Mouse (Mus musculus) lung, embryonic 14.5 days (tissue): ENCODE data around the gene Ccna2. TPM values are rescaled to one million over a fixed set of nuclear protein-coding genes. Genes with fewer than 3 reads are reported as not detected.

Experiments used
- ATAC-seq: fragments of 200-750 bp; cut with Nextera tagmentation; 2 replicates; pipeline ENCODE4 v1.8.0; 2017; ENCODE audit warnings: mild to moderate bottlenecking, moderate TSS enrichment, moderate library complexity; ENCODE audit not compliant: insufficient read depth
- DNase-seq: peaks from one replicate; pipeline ENCODE4 v3.0.0-alpha.2; 2015
- H3K27ac ChIP-seq: fragments of 300-500 bp; sonication (generic); 2 replicates; pipeline ENCODE4 v1.5.1; 2014; ENCODE audit warnings: low read depth, mild to moderate bottlenecking, moderate library complexity
- H3K27me3 ChIP-seq: fragments of 300-500 bp; sonication (generic); 2 replicates; pipeline ENCODE4 v1.6.1; 2014; ENCODE audit warnings: low read length, control low read depth; ENCODE audit not compliant: insufficient read depth
- H3K36me3 ChIP-seq: fragments of 300-500 bp; sonication (generic); 2 replicates; pipeline ENCODE4 v1.6.1; 2014; ENCODE audit warnings: control low read depth; ENCODE audit not compliant: insufficient read depth
- H3K4me1 ChIP-seq: fragments of 300-500 bp; sonication (generic); 2 replicates; pipeline ENCODE4 v1.6.1; 2014; ENCODE audit warnings: antibody characterized with exemption, control low read depth; ENCODE audit not compliant: insufficient read depth
- H3K4me2 ChIP-seq: fragments of 300-500 bp; sonication (generic); 2 replicates; pipeline ENCODE4 v1.6.1; 2014; ENCODE audit warnings: mild to moderate bottlenecking
- H3K4me3 ChIP-seq: fragments of 300-500 bp; sonication (generic); 2 replicates; pipeline ENCODE4 v1.5.1; 2014; ENCODE audit warnings: low read depth, low read length
- H3K9ac ChIP-seq: fragments of 300-500 bp; sonication (generic); 2 replicates; pipeline ENCODE4 v1.6.1; 2014
- H3K9me3 ChIP-seq: fragments of 300-500 bp; sonication (generic); 2 replicates; pipeline ENCODE4 v1.6.1; 2016; ENCODE audit warnings: low read depth, low read length, control low read depth
- CTCF ChIP-seq: IDR thresholded peaks from 2 replicates; pipeline ENCODE4 v1.5.1; 2016; ENCODE audit warnings: antibody characterized with exemption, low read depth
- WGBS: fragments of 180-500 bp; shearing (Covaris S2); extraction: QIAGEN DNeasy Blood & Tissue Kit; methylation state at CpG from one replicate; pipeline ENCODE4 v1.1.7; 2014; 5-methylcytosine and 5-hydroxymethylcytosine counted together
- polyA plus RNA-seq: library from polyadenylated mRNA; unstranded; fragments of >200 nt; fragmentation: Nextera tagmentation; extraction: Ambion mirVana; gene quantifications from 2 replicates; pipeline ENCODE4 v1.2.1, GENCODE M21; 2014

The Ccna2 gene
- polyA plus RNA-seq, 1 experiment from 2014 or later: 285 TPM

DNA sequence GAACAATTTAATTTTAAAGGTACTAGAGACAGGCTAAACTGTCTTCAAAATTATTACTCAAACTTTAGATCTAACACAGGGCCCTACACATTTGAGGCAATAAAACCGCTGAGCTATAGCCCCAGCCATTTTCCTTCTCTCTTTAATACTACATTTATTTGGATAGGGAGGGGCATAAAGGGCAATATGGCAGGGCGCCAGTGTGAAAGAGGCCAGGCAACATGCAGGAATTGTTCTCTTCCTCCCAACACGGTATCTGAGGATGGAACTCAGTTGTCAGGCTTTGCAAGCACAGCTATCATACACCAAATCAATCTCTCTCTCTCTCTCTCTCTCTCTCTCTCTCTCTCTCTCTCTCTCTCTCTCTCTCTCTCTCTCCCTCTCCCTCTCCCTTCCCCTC, 26.9 kb upstream of the Ccna2 start:
- Histone ChIP-seq H3K27me3 (no peaks in the 10 kb centered on the region), H3K4me1 (no peaks in the 10 kb centered on the region), H3K4me2 (no peak overlapping the region), H3K4me3 (no peak overlapping the region), H3K36me3 (no peaks in the 10 kb centered on the region), H3K9me3 (no peaks in the 10 kb centered on the region), H3K27ac (no peak overlapping the region), H3K9ac (no peak overlapping the region)
- ATAC-seq (no peak), DNase-seq (peak; percentile 53)
- 42% methylated on average over 3 of the region's 3 CpGs for WGBS
- TF ChIP-seq CTCF: no peak

DNA sequence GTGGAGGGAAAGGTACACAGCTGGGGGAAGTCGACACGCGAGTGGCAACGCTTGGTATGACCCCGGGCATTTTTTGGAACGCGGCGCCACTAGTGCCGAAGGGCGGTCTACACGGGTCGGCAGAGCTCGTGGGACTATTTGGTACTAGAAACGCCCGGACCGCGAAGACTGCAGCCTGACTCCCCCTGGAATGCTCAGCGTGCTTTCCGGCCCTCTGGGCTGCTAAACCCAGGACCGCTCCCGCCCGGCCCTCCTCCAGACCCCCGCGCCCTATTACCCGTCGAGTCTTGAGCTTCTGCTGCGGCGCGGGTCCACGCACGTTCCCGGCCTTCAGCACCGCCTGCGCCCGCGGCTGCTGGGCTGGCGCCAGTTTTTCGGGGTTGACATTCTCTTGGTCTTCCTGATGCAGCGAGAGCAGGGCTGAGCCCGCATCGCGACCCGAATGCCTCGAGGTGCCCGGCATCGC, 556 bp downstream of the Ccna2 start:
- peak overlapping the region; percentile 96 for H3K4me3 ChIP-seq
- no peaks in the 10 kb centered on the region for H3K9me3 ChIP-seq
- DNase-seq (no peak), ATAC-seq (no peak; the same call in none of the 2 replicates)
- TF ChIP-seq CTCF: no peak
- H3K27ac ChIP-seq: peak overlapping the region; percentile 90
- H3K36me3 ChIP-seq: peaks cover 40% of the 10 kb centered on the region
- H3K27me3 ChIP-seq: no peaks in the 10 kb centered on the region
- H3K9ac ChIP-seq: peak overlapping the region; percentile 95
- under 1% methylated on average over 46 of the region's 46 CpGs for WGBS
- peaks cover 9% of the 10 kb centered on the region; the same call in 1 of the 2 replicates for H3K4me1 ChIP-seq
- H3K4me2 ChIP-seq: peak overlapping the region; percentile 89

DNA sequence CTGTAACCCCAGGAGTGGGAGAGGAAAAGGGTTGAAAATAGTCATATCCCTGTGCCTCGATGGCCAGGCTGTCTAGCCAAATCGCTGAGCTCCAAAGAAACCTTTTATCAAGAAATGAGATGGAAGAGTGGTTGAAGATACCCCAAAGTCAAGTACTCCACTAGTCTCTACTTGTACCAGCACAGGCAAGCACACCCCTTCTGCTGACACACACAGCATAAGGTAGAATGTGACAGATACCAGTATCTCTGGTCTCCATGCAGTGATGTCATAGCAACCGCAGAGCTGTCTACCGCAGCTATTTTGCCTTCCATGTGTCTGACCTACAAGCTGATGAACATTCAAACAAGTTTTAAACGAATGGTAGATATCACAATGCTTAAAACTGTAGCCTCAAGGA, 2.1 kb downstream of the Ccna2 start:
- TF ChIP-seq CTCF: no peak
- Histone ChIP-seq H3K36me3 (peaks cover 54% of the 10 kb centered on the region), H3K4me3 (peak overlapping the region; percentile 96), H3K9me3 (no peaks in the 10 kb centered on the region), H3K4me2 (peak overlapping the region; percentile 89), H3K9ac (peak overlapping the region; percentile 95), H3K4me1 (peaks cover 9% of the 10 kb centered on the region; the same call in 1 of the 2 replicates), H3K27ac (no peak overlapping the region), H3K27me3 (no peaks in the 10 kb centered on the region)
- WGBS: 76% methylated on average over 5 of the region's 5 CpGs
- ATAC-seq (no peak), DNase-seq (no peak)

DNA sequence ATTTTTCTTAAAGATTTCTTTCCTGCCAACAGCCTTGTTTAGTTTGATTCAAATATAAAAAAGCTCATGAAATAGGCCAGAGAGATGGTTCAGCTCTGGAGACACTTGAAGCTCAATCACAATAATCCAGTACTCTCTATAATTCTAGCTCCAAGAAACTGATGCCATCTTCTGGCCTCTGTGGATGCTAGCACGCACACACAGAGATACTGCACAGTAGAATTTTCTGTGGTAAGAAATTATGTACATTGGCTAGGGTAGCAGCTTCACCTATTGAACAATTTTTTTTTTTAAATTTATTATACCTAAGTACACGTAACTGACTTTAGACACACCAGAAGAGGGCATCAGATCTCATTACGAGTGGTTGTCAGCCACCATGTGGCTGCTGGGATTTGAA, 8.3 kb downstream of the Ccna2 start:
- WGBS: 88% methylated on average over 3 of the region's 3 CpGs
- peaks cover 87% of the 10 kb centered on the region for H3K36me3 ChIP-seq
- DNase-seq: no peak

DNA sequence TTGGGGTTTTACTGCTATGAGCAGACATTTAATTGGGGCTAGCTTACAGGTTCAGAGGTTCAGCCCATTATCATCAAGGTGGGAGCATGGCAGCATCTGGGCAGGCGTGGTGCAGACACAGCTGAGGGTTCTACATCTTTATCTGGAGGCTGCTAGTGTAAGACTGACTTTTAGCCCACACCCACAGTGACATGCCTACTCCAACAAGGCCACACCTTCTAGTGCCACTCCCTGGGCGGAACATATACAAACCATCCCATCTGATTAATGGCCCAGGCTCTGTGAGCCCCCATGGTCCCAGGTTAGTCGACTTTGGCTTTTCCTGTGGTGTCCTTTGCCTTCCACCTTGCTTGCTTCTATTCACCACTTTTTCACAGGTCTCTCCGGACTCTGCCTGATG, 12.3 kb downstream of the Ccna2 start:
- H3K9ac ChIP-seq: no peak overlapping the region

More for the DNA sequence above, 8.3 kb downstream of the Ccna2 start:
- no peaks in the 10 kb centered on the region for H3K9me3 ChIP-seq
- ATAC-seq: no peak; the same call in 1 of the 2 replicates
- H3K4me2 ChIP-seq: no peak overlapping the region
- no peak overlapping the region for H3K4me3 ChIP-seq
- no peaks in the 10 kb centered on the region for H3K27me3 ChIP-seq
- H3K9ac ChIP-seq: no peak overlapping the region
- H3K27ac ChIP-seq: no peak overlapping the region
- no peaks in the 10 kb centered on the region for H3K4me1 ChIP-seq
- no peak for TF ChIP-seq CTCF

DNA sequence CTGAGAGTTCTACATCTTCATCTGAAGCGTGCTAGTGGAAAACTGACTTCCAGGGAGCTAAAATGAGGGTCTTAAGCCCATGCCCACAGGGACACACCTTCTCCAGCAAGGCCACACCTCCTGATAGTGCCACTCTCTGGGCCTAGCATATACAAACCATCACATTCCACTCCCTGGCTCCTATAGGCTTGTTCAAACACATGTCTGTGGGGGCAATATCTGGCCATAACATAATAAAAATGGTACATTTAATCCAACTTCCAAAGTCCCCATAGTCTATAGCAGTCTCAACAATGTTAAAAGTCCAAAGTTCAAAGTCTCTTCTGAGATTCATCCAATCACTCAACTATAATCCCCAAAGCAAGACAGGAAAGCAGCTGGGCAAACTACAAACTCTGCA, 14.3 kb downstream of the Ccna2 start:
- DNase-seq (no peak), ATAC-seq (no peak)
- no peak overlapping the region for H3K4me3 ChIP-seq
- no peaks in the 10 kb centered on the region for H3K4me1 ChIP-seq
- H3K4me2 ChIP-seq: no peak overlapping the region
- no peaks in the 10 kb centered on the region for H3K27me3 ChIP-seq
- no peak overlapping the region for H3K27ac ChIP-seq
- WGBS: 89% methylated on average over 1 of the region's 1 CpGs
- H3K9me3 ChIP-seq: no peaks in the 10 kb centered on the region
- no peak overlapping the region for H3K9ac ChIP-seq
- TF ChIP-seq CTCF: no peak
- peaks cover 73% of the 10 kb centered on the region for H3K36me3 ChIP-seq

More for the DNA sequence above, 12.3 kb downstream of the Ccna2 start:
- TF ChIP-seq CTCF: no peak
- Histone ChIP-seq H3K4me3 (no peak overlapping the region), H3K4me1 (no peaks in the 10 kb centered on the region), H3K9me3 (no peaks in the 10 kb centered on the region), H3K27ac (no peak overlapping the region), H3K4me2 (no peak overlapping the region), H3K36me3 (peaks cover 85% of the 10 kb centered on the region), H3K27me3 (no peaks in the 10 kb centered on the region)
- 71% methylated on average over 4 of the region's 4 CpGs for WGBS
- ATAC-seq (no peak), DNase-seq (no peak)

DNA sequence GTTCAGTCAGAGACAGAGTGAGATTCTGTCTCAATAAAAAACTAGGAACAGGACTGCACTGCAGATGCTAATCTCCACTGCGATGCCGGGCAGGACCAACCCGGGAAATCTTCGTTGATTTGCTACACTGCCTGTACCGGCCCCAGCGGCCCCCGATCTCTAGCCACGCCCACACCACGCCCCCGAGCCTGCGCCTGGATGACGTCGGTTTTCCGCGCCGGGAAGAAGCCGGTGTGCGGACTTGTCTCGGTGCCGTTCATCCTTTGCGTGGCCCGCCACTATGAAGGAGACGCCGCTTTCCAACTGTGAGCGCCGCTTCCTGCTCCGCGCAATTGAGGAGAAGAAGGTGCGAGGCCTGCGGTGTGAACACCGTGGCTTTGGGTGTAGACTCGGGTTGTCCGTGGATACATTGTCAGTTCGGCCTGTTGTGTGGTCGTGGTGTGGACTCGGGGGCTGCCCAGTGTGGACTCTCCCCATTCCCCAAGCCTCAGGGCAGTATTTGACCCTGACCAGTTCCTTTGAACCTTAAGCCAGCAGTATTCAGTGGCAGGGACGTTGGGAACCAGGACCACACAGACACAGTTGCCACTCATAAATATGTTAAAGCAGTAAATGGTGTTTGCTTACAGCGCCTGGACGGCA, 19.4 kb downstream of the Ccna2 start, which contains the start of gene Exosc9:
Gene Exosc9, plus strand, starts transcription at position 201 of the 642 bp plus-strand sequence.
- peak within 1 kb of the TSS; percentile 91 for H3K4me2 ChIP-seq
- TF ChIP-seq CTCF: no peak
- H3K9ac ChIP-seq: peak within 1 kb of the TSS; percentile 68
- no peaks in the 10 kb centered on the region for H3K27me3 ChIP-seq
- ATAC-seq: peak; percentile 98
- no peaks in the 10 kb centered on the region; the same call in 1 of the 2 replicates for H3K4me1 ChIP-seq
- H3K27ac ChIP-seq: no peak within 1 kb of the TSS
- H3K36me3 ChIP-seq: peaks cover 36% of the 10 kb centered on the region
- DNase-seq: peak; percentile 95
- H3K9me3 ChIP-seq: no peaks in the 10 kb centered on the region
- peak within 1 kb of the TSS; percentile 81 for H3K4me3 ChIP-seq
- WGBS: under 1% methylated on average over 39 of the region's 39 CpGs
